In the genomic region with DNA sequence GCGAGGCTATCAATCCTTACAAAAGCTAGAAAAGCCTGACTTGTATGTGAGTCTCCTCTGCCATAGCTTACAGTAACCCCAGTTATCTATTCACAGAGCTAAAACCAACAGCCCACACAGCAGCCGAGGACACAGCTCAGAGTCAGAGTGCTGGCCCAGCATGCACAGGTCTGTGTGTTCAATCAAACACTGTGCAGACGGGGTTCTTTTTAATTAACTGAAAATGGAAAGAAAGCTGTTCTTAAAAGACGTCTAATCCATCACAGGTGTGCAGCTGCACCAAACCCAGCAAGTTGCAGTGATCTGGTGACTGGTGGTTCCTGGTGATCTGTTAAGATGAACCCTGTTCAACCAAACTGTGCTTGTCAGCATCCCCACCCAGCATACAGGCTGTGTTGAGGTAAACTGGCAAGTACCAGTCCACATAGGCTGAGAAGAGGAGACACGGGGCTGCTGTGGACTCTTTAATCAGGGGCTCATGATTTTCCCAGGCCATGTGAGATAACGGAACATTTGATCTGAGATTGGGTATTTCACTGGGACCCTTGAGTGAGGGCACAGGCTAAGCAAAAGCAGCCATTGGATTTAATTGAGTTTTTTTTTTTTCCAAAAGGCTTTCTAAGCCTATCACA, we compare ENCODE assay signal across 12 mouse cellular contexts.
"Had no signal": no experiment of that assay in that cellular context is flagged by ENCODE, and none has a peak within 500 bp of the region (broad histone marks: within the 10 kb centered on the region; RNA-seq: fewer than 3 reads in every experiment).

No protein-coding gene starts in this region.

- H3K27me3 ChIP-seq: midbrain, embryonic 12.5 days had no signal

- H3K27ac ChIP-seq: layer of hippocampus, adult 2 months; liver, embryonic 14.5 days; midbrain, embryonic 12.5 days; stomach, postnatal 0 days had no signal

- H3K4me1 ChIP-seq: midbrain, embryonic 12.5 days had no signal

- H3K9ac ChIP-seq: liver, embryonic 14.5 days; lung, embryonic 14.5 days; midbrain, embryonic 12.5 days had no signal

- H3K4me3 ChIP-seq: layer of hippocampus, adult 2 months; midbrain, embryonic 12.5 days had no signal

- H3K4me2 ChIP-seq: lung, embryonic 14.5 days; midbrain, embryonic 12.5 days had no signal

- DNase-seq: kidney, adult 18-20 months; liver; lung, postnatal 10 days; lung, postnatal 4 days; right cerebral cortex, postnatal 25 days; thymus, postnatal 4 days had no signal

- H3K36me3 ChIP-seq: midbrain, embryonic 12.5 days had no signal

- ATAC-seq: midbrain, embryonic 16.5 days had no signal

- H3K9me3 ChIP-seq: midbrain, embryonic 12.5 days had no signal
